Mouse (Mus musculus) cerebellum, adult 2 months (tissue): ENCODE results near the gene Krt31. TPM values are rescaled to one million over a fixed set of nuclear protein-coding genes. Genes with fewer than 3 reads are reported as not detected.

Experiments used
- DNase-seq, 2 experiments: peaks; one replicate each; pipeline ENCODE4 v3.0.0; 2021
- H3K27ac ChIP-seq: fragments of 200-500 bp; 2 replicates; pipeline ENCODE4 v1.5.1; 2012; ENCODE audit warnings: low read length, control low read depth, inconsistent platforms; ENCODE audit not compliant: insufficient read depth
- H3K27me3 ChIP-seq: fragments of 200-500 bp; 2 replicates; pipeline ENCODE4 v1.6.1; 2012; ENCODE audit warnings: inconsistent platforms, mild to moderate bottlenecking, low read length, moderate library complexity; ENCODE audit not compliant: control insufficient read depth, insufficient read depth
- H3K4me1 ChIP-seq: fragments of 200-500 bp; 2 replicates; pipeline ENCODE4 v1.6.1; 2011; ENCODE audit warnings: low read length; ENCODE audit not compliant: control insufficient read depth, insufficient read depth
- H3K4me3 ChIP-seq: fragments of 200-500 bp; replicated peaks from 2 replicates; pipeline ENCODE3; 2011; ENCODE audit warnings: mild to moderate bottlenecking, low read depth, low read length, control low read depth; ENCODE audit not compliant: insufficient read depth
- CTCF ChIP-seq: fragments of 200-500 bp; IDR thresholded peaks from 2 replicates; pipeline ENCODE4 v1.5.1; 2011; ENCODE audit warnings: low read depth, mild to moderate bottlenecking, control low read depth, low read length, moderate library complexity, borderline replicate concordance; ENCODE audit not compliant: insufficient read depth
- POLR2A ChIP-seq: fragments of 200-500 bp; IDR thresholded peaks from 2 replicates; pipeline ENCODE4 v1.6.1; 2011; ENCODE audit warnings: low read length, control low read depth, borderline replicate concordance; ENCODE audit not compliant: insufficient read depth
- WGBS: fragments of 180-500 bp; shearing (Covaris S2); methylation state at CpG from one replicate; pipeline ENCODE4 v1.1.7; 2018; 5-methylcytosine and 5-hydroxymethylcytosine counted together
- polyA plus RNA-seq: library from polyadenylated mRNA; depleted of rRNA; stranded (reverse); fragments of >200 nt; gene quantifications from 2 replicates; pipeline ENCODE4 v1.2.3, GENCODE M21; 2012; rRNA removed

Gene Krt31
- polyA plus RNA-seq, 1 experiment, result not detected

- Histone ChIP-seq H3K4me1 (no peaks in the 10 kb centered on the region), H3K4me3 (no peak within 1 kb of the TSS), H3K27me3 (no peaks in the 10 kb centered on the region; the same call in 1 of the 2 replicates), H3K27ac (no peak within 1 kb of the TSS)
- 87% methylated on average over 4 of the region's 4 CpGs for WGBS
- DNase-seq, result no peak
- TF ChIP-seq CTCF (no peak), POLR2A (no peak)
Observed at GRCm38 (mm10) chr11:100016112-100016511, 34.2 kb downstream of the Krt31 start, which contains the start of gene Krt33a. TSS of gene Krt33a (minus strand) at chr11:100016212.

- no peak for DNase-seq
- Histone ChIP-seq H3K27me3 (no peaks in the 10 kb centered on the region; the same call in 1 of the 2 replicates), H3K4me1 (no peaks in the 10 kb centered on the region), H3K27ac (no peak overlapping the region), H3K4me3 (no peak overlapping the region)
- 72% methylated on average over 4 of the region's 4 CpGs for WGBS
- TF ChIP-seq POLR2A, result no peak
- no peak for TF ChIP-seq CTCF
Observed at GRCm38 (mm10) chr11:100013691-100014171, 36.6 kb downstream of the Krt31 start.

GRCm38 (mm10) chr11:100010682-100011081 is 39.7 kb downstream of the Krt31 start:
- no peak for TF ChIP-seq POLR2A
- TF ChIP-seq CTCF, result no peak
- 79% methylated on average over 5 of the region's 5 CpGs for WGBS

GRCm38 (mm10) chr11:100008336-100008735 is 42.0 kb downstream of the Krt31 start:
- no peaks in the 10 kb centered on the region for H3K4me1 ChIP-seq
- H3K27me3 ChIP-seq, result no peaks in the 10 kb centered on the region
- TF ChIP-seq POLR2A (no peak), CTCF (no peak)
- no peak for DNase-seq
- WGBS, result 80% methylated on average over 5 of the region's 5 CpGs
- no peak overlapping the region for H3K4me3 ChIP-seq
- H3K27ac ChIP-seq, result no peak overlapping the region

More at GRCm38 (mm10) chr11:100010682-100011081, 39.7 kb downstream of the Krt31 start:
- no peaks in the 10 kb centered on the region for H3K4me1 ChIP-seq
- no peak overlapping the region for H3K4me3 ChIP-seq
- H3K27me3 ChIP-seq, result no peaks in the 10 kb centered on the region; the same call in 1 of the 2 replicates
- H3K27ac ChIP-seq, result no peak overlapping the region
- no peak for DNase-seq

GRCm38 (mm10) chr11:100006624-100007023 is 43.7 kb downstream of the Krt31 start:
- H3K4me1 ChIP-seq, result no peaks in the 10 kb centered on the region
- 51% methylated on average over 3 of the region's 3 CpGs for WGBS
- no peak; the same call in 1 of the 2 replicates for TF ChIP-seq CTCF
- no peak for TF ChIP-seq POLR2A
- H3K27me3 ChIP-seq, result no peaks in the 10 kb centered on the region
- no peak for DNase-seq
- no peak overlapping the region for H3K4me3 ChIP-seq
- no peak overlapping the region for H3K27ac ChIP-seq

GRCm38 (mm10) chr11:100005905-100006304 is 44.4 kb downstream of the Krt31 start:
- TF ChIP-seq CTCF, result no peak
- no peak for TF ChIP-seq POLR2A
- 87% methylated on average over 8 of the region's 8 CpGs for WGBS
- no peak overlapping the region for H3K4me3 ChIP-seq
- DNase-seq, result no peak
- no peak overlapping the region for H3K27ac ChIP-seq
- H3K4me1 ChIP-seq, result no peaks in the 10 kb centered on the region
- no peaks in the 10 kb centered on the region for H3K27me3 ChIP-seq

- TF ChIP-seq POLR2A, result no peak
- TF ChIP-seq CTCF, result peak; percentile 74
- DNase-seq, result peak; percentile 36 to 49
- H3K4me1 ChIP-seq, result no peaks in the 10 kb centered on the region
- no peaks in the 10 kb centered on the region for H3K27me3 ChIP-seq
- H3K4me3 ChIP-seq, result no peak overlapping the region
- WGBS, result 23% methylated on average over 6 of the region's 6 CpGs
- no peak overlapping the region for H3K27ac ChIP-seq
Observed at GRCm38 (mm10) chr11:100004846-100005245, 45.5 kb downstream of the Krt31 start.

GRCm38 (mm10) chr11:99999091-99999490 is 51.3 kb downstream of the Krt31 start:
- DNase-seq, result no peak
- 95% methylated on average over 7 of the region's 7 CpGs for WGBS
- H3K27me3 ChIP-seq, result no peaks in the 10 kb centered on the region
- TF ChIP-seq CTCF (no peak), POLR2A (no peak)
- H3K27ac ChIP-seq, result no peak overlapping the region
- H3K4me1 ChIP-seq, result no peaks in the 10 kb centered on the region; the same call in 1 of the 2 replicates
- H3K4me3 ChIP-seq, result no peak overlapping the region

Other genes starting within 250 kb of the Krt31 start
- not detected in 2 replicates for gene Gm11554, start 246.1 kb downstream of the Krt31 start, polyA plus RNA-seq
- gene Krtap4-13, start 240.7 kb downstream of the Krt31 start, polyA plus RNA-seq, result not detected in 2 replicates
- not detected in 2 replicates for gene Gm11564, start 234.9 kb downstream of the Krt31 start, polyA plus RNA-seq
- gene 2300003K06Rik, start 212.5 kb downstream of the Krt31 start, polyA plus RNA-seq, result not detected in 2 replicates
- gene Krtap4-16, start 198.9 kb downstream of the Krt31 start, polyA plus RNA-seq, result not detected in 2 replicates
- not detected in 2 replicates for gene Gm11568, start 192.6 kb downstream of the Krt31 start, polyA plus RNA-seq
- not detected in 2 replicates for gene Gm11559, start 186.1 kb downstream of the Krt31 start, polyA plus RNA-seq
- gene Krtap9-1, start 177.2 kb downstream of the Krt31 start, polyA plus RNA-seq, result not detected in 2 replicates
- gene Gm11567, start 171.4 kb downstream of the Krt31 start, polyA plus RNA-seq, result not detected in 2 replicates
- gene Krtap31-1, start 142.6 kb downstream of the Krt31 start, polyA plus RNA-seq, result not detected in 2 replicates
- gene Gm11565, start 135.8 kb downstream of the Krt31 start, polyA plus RNA-seq, result not detected in 2 replicates
- gene Krtap31-2, start 114.3 kb downstream of the Krt31 start, polyA plus RNA-seq, result not detected in 2 replicates
- gene Krtap9-5, start 102.1 kb downstream of the Krt31 start, polyA plus RNA-seq, result not detected in 2 replicates
- gene Krtap29-1, start 71.5 kb downstream of the Krt31 start, polyA plus RNA-seq, result not detected in 2 replicates
- gene Krtap16-1, start 64.0 kb downstream of the Krt31 start, polyA plus RNA-seq, result not detected in 2 replicates
- 0.30 and 0.80 TPM in 2 replicates for gene Krtap17-1, start 56.6 kb downstream of the Krt31 start, polyA plus RNA-seq
- gene Krt33a, start 34.3 kb downstream of the Krt31 start, polyA plus RNA-seq, result not detected in 2 replicates
- gene Krt33b, start 20.7 kb downstream of the Krt31 start, polyA plus RNA-seq, result not detected in 2 replicates
- not detected in 2 replicates for gene Krt34, start 9.0 kb downstream of the Krt31 start, polyA plus RNA-seq
- not detected in 2 replicates for gene Krt32, start 37.7 kb upstream of the Krt31 start, polyA plus RNA-seq
- gene Krt35, start 45.7 kb upstream of the Krt31 start, polyA plus RNA-seq, result not detected in 2 replicates
- gene Krt36, start 55.1 kb upstream of the Krt31 start, polyA plus RNA-seq, result not detected in 2 replicates
- gene Krt13, start 71.0 kb upstream of the Krt31 start, polyA plus RNA-seq, result not detected in 2 replicates
- gene Krt15, start 85.4 kb upstream of the Krt31 start, polyA plus RNA-seq, result 0.08 and 0.35 TPM in 2 replicates
- 0.36 and 0.51 TPM in 2 replicates for gene Krt19, start 98.1 kb upstream of the Krt31 start, polyA plus RNA-seq
- gene Krt9, start 142.7 kb upstream of the Krt31 start, polyA plus RNA-seq, result 0.62 and 1.5 TPM in 2 replicates
- gene Krt14, start 157.0 kb upstream of the Krt31 start, polyA plus RNA-seq, result 0.11 and 0.13 TPM in 2 replicates
- not detected in 2 replicates for gene Krt16, start 198.4 kb upstream of the Krt31 start, polyA plus RNA-seq
- gene Krt17, start 210.5 kb upstream of the Krt31 start, polyA plus RNA-seq, result 0.11 and 0.16 TPM in 2 replicates
- gene Krt42, start 219.3 kb upstream of the Krt31 start, polyA plus RNA-seq, result not detected in 2 replicates